In the genomic region with DNA sequence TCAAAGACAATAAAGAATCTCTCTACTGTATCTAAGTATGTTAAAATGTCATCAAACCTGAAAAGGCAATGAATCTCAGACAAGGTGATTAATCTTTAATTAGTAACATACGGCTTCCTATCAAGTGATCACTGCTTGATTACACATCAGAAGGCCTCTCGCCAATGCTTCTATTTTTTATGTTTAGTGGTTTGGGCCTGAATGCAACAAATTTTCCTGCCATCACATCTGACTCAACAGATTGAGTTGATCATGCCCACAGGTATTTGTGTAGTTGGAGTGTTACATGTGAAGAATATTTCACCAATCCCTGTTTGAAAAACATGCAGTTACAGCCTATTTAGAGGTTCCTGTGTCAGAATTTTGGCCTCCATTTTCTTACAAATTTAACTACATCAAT, we compare ENCODE assay signal across 28 mouse cellular contexts.
"Had no signal": no experiment of that assay in that cellular context is flagged by ENCODE, and none has a peak within 500 bp of the region (broad histone marks: within the 10 kb centered on the region; RNA-seq: fewer than 3 reads in every experiment).

No protein-coding gene starts in this region.

- H3K9ac ChIP-seq: heart, embryonic 12.5 days; hindbrain, embryonic 12.5 days; hindbrain, embryonic 14.5 days; intestine, embryonic 15.5 days; limb, embryonic 12.5 days; liver, embryonic 13.5 days; liver, embryonic 15.5 days had no signal

- H3K36me3 ChIP-seq: heart, embryonic 10.5 days; hindbrain, embryonic 10.5 days; hindbrain, embryonic 12.5 days; intestine, embryonic 15.5 days; limb, embryonic 10.5 days; limb, embryonic 12.5 days; liver, embryonic 13.5 days; liver, embryonic 15.5 days had no signal

- H3K4me3 ChIP-seq: gastrocnemius, adult 2 months; heart, embryonic 10.5 days; heart, embryonic 12.5 days; hindbrain, embryonic 10.5 days; hindbrain, embryonic 12.5 days; intestine, embryonic 15.5 days; layer of hippocampus, adult 2 months; left cerebral cortex, adult 2 months; limb, embryonic 10.5 days; limb, embryonic 12.5 days; liver, embryonic 13.5 days; liver, embryonic 15.5 days had no signal

- H3K9me3 ChIP-seq: heart, embryonic 10.5 days; heart, embryonic 12.5 days; hindbrain, embryonic 10.5 days; hindbrain, embryonic 12.5 days; intestine, embryonic 15.5 days; limb, embryonic 10.5 days; limb, embryonic 12.5 days; liver, embryonic 13.5 days; liver, embryonic 15.5 days had no signal

- H3K4me1 ChIP-seq: heart, embryonic 10.5 days; heart, embryonic 12.5 days; hindbrain, embryonic 10.5 days; hindbrain, embryonic 12.5 days; intestine, embryonic 15.5 days; limb, embryonic 12.5 days; liver, embryonic 13.5 days; liver, embryonic 15.5 days had no signal

- ATAC-seq: hindbrain, embryonic 16.5 days; inflammation-experienced regulatory T-cells, adult 6 months; intestine, embryonic 15.5 days; intestine, postnatal 0 days had no signal

- DNase-seq: gastrocnemius, adult 2 months; gastrocnemius, postnatal 10 days; gastrocnemius, postnatal 25 days; heart, adult 18-20 months; heart, postnatal 14 days; heart, postnatal 4 days; kidney, adult 18-20 months; kidney, adult 8-10 months; kidney, postnatal 10 days; kidney, postnatal 25 days; kidney, postnatal 4 days; liver; liver, embryonic 13.5 days had no signal

- H3K4me2 ChIP-seq: heart, embryonic 12.5 days; hindbrain, embryonic 12.5 days; hindbrain, embryonic 14.5 days; intestine, embryonic 15.5 days; limb, embryonic 12.5 days; liver, embryonic 11.5 days; liver, embryonic 13.5 days; liver, embryonic 15.5 days had no signal

- H3K27ac ChIP-seq: gastrocnemius, adult 2 months; heart, embryonic 10.5 days; hindbrain, embryonic 10.5 days; hindbrain, embryonic 12.5 days; hindbrain, embryonic 14.5 days; intestine, embryonic 15.5 days; layer of hippocampus, adult 2 months; left cerebral cortex, adult 2 months; limb, embryonic 10.5 days; limb, embryonic 12.5 days; liver, embryonic 13.5 days; liver, embryonic 15.5 days had no signal

- H3K27me3 ChIP-seq: heart, embryonic 12.5 days; hindbrain, embryonic 12.5 days; intestine, embryonic 15.5 days; limb, embryonic 12.5 days; liver, embryonic 13.5 days; liver, embryonic 15.5 days had no signal
